Mouse (Mus musculus) left cerebral cortex, adult 11 months (tissue): ENCODE measurements around the gene Fut2.
A peak's percentile ranks its signal among the peaks of the same experiment; 100 is the strongest.

ENCODE experiments used
- DNase-seq: peaks from one replicate; pipeline ENCODE4 v3.0.0; 2022; ENCODE audit warnings: low spot score

The Fut2 gene

GRCm38 (mm10) chr7:45702809-45703520, 36.8 kb upstream of the Fut2 start:
- no peak for DNase-seq

- no peak for DNase-seq
Measured at GRCm38 (mm10) chr7:45702316-45702715, 36.1 kb upstream of the Fut2 start.

GRCm38 (mm10) chr7:45701607-45702006, 35.4 kb upstream of the Fut2 start:
- no peak for DNase-seq

- DNase-seq = no peak
Measured at GRCm38 (mm10) chr7:45701072-45701471, 34.9 kb upstream of the Fut2 start.

- DNase-seq = peak; percentile 87
Measured at GRCm38 (mm10) chr7:45700301-45701015, 34.3 kb upstream of the Fut2 start.

GRCm38 (mm10) chr7:45699523-45700141, 33.4 kb upstream of the Fut2 start, which contains the start of gene Car11:
TSS of gene Car11 (plus strand) at chr7:45699843.
- no peak for DNase-seq

- DNase-seq = no peak
Measured at GRCm38 (mm10) chr7:45697894-45698293, 31.7 kb upstream of the Fut2 start.

- no peak for DNase-seq
Measured at GRCm38 (mm10) chr7:45695098-45695497, 28.9 kb upstream of the Fut2 start.

- DNase-seq = no peak
Measured at GRCm38 (mm10) chr7:45693921-45694591, 27.9 kb upstream of the Fut2 start, which contains the start of gene Sec1. TSS of gene Sec1 (minus strand) at chr7:45694402.

- DNase-seq = no peak
Measured at GRCm38 (mm10) chr7:45692364-45692763, 26.2 kb upstream of the Fut2 start.

- DNase-seq = no peak
Measured at GRCm38 (mm10) chr7:45689800-45690199, 23.6 kb upstream of the Fut2 start.

- no peak for DNase-seq
Measured at GRCm38 (mm10) chr7:45689099-45689498, 22.9 kb upstream of the Fut2 start.

GRCm38 (mm10) chr7:45686841-45687240, 20.6 kb upstream of the Fut2 start:
- no peak for DNase-seq

GRCm38 (mm10) chr7:45685811-45686210, 19.6 kb upstream of the Fut2 start:
- DNase-seq = no peak

GRCm38 (mm10) chr7:45683396-45684050, 17.3 kb upstream of the Fut2 start, which contains the start of gene Ntn5:
TSS of gene Ntn5 (plus strand) at chr7:45684022.
- no peak for DNase-seq

- peak; percentile 81 for DNase-seq
Measured at GRCm38 (mm10) chr7:45682144-45683126, 16.2 kb upstream of the Fut2 start.

GRCm38 (mm10) chr7:45681046-45681736, 15.0 kb upstream of the Fut2 start:
- DNase-seq = no peak

GRCm38 (mm10) chr7:45679966-45680621, 13.9 kb upstream of the Fut2 start:
- DNase-seq = no peak

GRCm38 (mm10) chr7:45678513-45678912, 12.3 kb upstream of the Fut2 start:
- no peak for DNase-seq
